Mouse (Mus musculus) MEL (cell line): ENCODE measurements around the gene Atg2a. TPM values are rescaled to one million over a fixed set of nuclear protein-coding genes. Genes with fewer than 3 reads are reported as not detected.

Experiments
- DNase-seq: peaks from one replicate; pipeline ENCODE4 v3.0.0; 2011; ENCODE audit warnings: low read depth, low spot score
- H3K27ac ChIP-seq: 2 replicates; pipeline ENCODE4 v1.5.1; 2012; ENCODE audit warnings: low read depth, mild to moderate bottlenecking, control low read depth, low read length, moderate library complexity; ENCODE audit not compliant: control insufficient read depth
- H3K27me3 ChIP-seq, 2 experiments: fragments of 150-350 bp in 1 of 2; sonication (generic) in 1 of 2; 2 replicates each; pipeline ENCODE4 v1.6.1; 2012; ENCODE audit warnings: low read length in 2 of 2, mild to moderate bottlenecking in 2 of 2, improper control_type of control experiment in 1 of 2, moderate library complexity in 1 of 2; ENCODE audit not compliant: insufficient read depth in 2 of 2, control insufficient read depth in 1 of 2
- H3K36me3 ChIP-seq, 2 experiments: 2 replicates each; pipeline ENCODE4 v1.6.1; 2012 to 2014; ENCODE audit warnings: low read length in 2 of 2, improper control_type of control experiment in 1 of 2, inconsistent platforms in 1 of 2, mild to moderate bottlenecking in 1 of 2; ENCODE audit not compliant: insufficient read depth in 2 of 2, control insufficient read depth in 1 of 2
- H3K4me1 ChIP-seq, 2 experiments: fragments of 150-350 bp in 1 of 2; sonication (generic) in 1 of 2; 2 replicates each; pipeline ENCODE4 v1.6.1; 2012; ENCODE audit warnings: low read length in 2 of 2, improper control_type of control experiment in 1 of 2, mild to moderate bottlenecking in 1 of 2; ENCODE audit not compliant: insufficient read depth in 2 of 2, control insufficient read depth in 1 of 2
- H3K4me3 ChIP-seq, 2 experiments: fragments of 150-350 bp in 1 of 2; sonication (generic) in 1 of 2; 2 replicates each; pipeline ENCODE4 v1.5.1; 2012; ENCODE audit warnings: low read depth in 2 of 2, low read length in 2 of 2, mild to moderate bottlenecking in 2 of 2, moderate library complexity in 2 of 2, control low read depth in 1 of 2, improper control_type of control experiment in 1 of 2; ENCODE audit not compliant: control insufficient read depth in 1 of 2, insufficient read depth in 1 of 2
- H3K79me2 ChIP-seq: 2 replicates; pipeline ENCODE4 v1.6.1; 2012; ENCODE audit warnings: mild to moderate bottlenecking, low read length, moderate library complexity; ENCODE audit not compliant: control insufficient read depth, poor library complexity, insufficient read depth
- H3K9ac ChIP-seq: 2 replicates; pipeline ENCODE4 v1.6.1; 2012; ENCODE audit warnings: low read depth, mild to moderate bottlenecking, control low read depth, low read length, moderate library complexity; ENCODE audit not compliant: control insufficient read depth, poor library complexity, severe bottlenecking
- H3K9me3 ChIP-seq: fragments of 150-350 bp; sonication (generic); replicated peaks from 2 replicates; pipeline ENCODE4 v1.6.1; 2012; ENCODE audit warnings: mild to moderate bottlenecking, low read length, improper control_type of control experiment, moderate library complexity; ENCODE audit not compliant: insufficient read depth
- CHD1 ChIP-seq: IDR thresholded peaks from 2 replicates; pipeline ENCODE4 v1.6.1; 2012; ENCODE audit warnings: low read depth, mild to moderate bottlenecking, inconsistent platforms, low read length, improper control_type of control experiment
- E2F4 ChIP-seq: IDR thresholded peaks from 2 replicates; pipeline ENCODE4 v1.6.1; 2011; ENCODE audit warnings: low read depth, low read length, improper control_type of control experiment, borderline replicate concordance
- ELF1 ChIP-seq: IDR thresholded peaks from 2 replicates; pipeline ENCODE4 v1.6.1; 2014; ENCODE audit warnings: low read depth, mild to moderate bottlenecking, inconsistent platforms, low read length, improper control_type of control experiment, moderate library complexity
- JUND ChIP-seq: IDR thresholded peaks from 2 replicates; pipeline ENCODE4 v1.6.1; 2011; ENCODE audit warnings: low read depth, mild to moderate bottlenecking, improper control_type of control experiment, low read length
- MAZ ChIP-seq: IDR thresholded peaks from 2 replicates; pipeline ENCODE4 v1.6.1; 2012; ENCODE audit warnings: low read depth, mild to moderate bottlenecking, inconsistent platforms, low read length, improper control_type of control experiment
- RAD21 ChIP-seq: IDR thresholded peaks from 2 replicates; pipeline ENCODE4 v1.6.1; 2011; ENCODE audit warnings: mild to moderate bottlenecking, low read depth, low read length, improper control_type of control experiment
- RCOR1 ChIP-seq: IDR thresholded peaks from 2 replicates; pipeline ENCODE4 v1.6.1; 2012; ENCODE audit warnings: low read depth, mild to moderate bottlenecking, inconsistent platforms, low read length, improper control_type of control experiment
- SIN3A ChIP-seq: IDR thresholded peaks from 2 replicates; pipeline ENCODE4 v1.6.1; 2012; ENCODE audit warnings: low read length, improper control_type of control experiment, inconsistent platforms
- TBP ChIP-seq: IDR thresholded peaks from 2 replicates; pipeline ENCODE4 v1.8.0; 2011; ENCODE audit warnings: low read depth, low read length, improper control_type of control experiment
- TCF12 ChIP-seq: IDR thresholded peaks from 2 replicates; pipeline ENCODE4 v1.6.1; 2014; ENCODE audit warnings: low read depth, mild to moderate bottlenecking, inconsistent platforms, low read length, improper control_type of control experiment, moderate library complexity
- UBTF ChIP-seq: IDR thresholded peaks from 2 replicates; pipeline ENCODE4 v1.6.1; 2012; ENCODE audit warnings: low read depth, mild to moderate bottlenecking, inconsistent platforms, low read length, improper control_type of control experiment, moderate library complexity, borderline replicate concordance; ENCODE audit not compliant: insufficient read depth
- ZC3H11A ChIP-seq: IDR thresholded peaks from 2 replicates; pipeline ENCODE4 v1.6.1; 2012; ENCODE audit warnings: low read depth, mild to moderate bottlenecking, inconsistent platforms, low read length, improper control_type of control experiment
- ZNF384 ChIP-seq: IDR thresholded peaks from 2 replicates; pipeline ENCODE4 v1.6.1; 2012; ENCODE audit warnings: low read depth, mild to moderate bottlenecking, inconsistent platforms, low read length, improper control_type of control experiment
- polyA plus RNA-seq, 2 experiments: library from polyadenylated mRNA; stranded (reverse) in 1 of 2; unstranded in 1 of 2; fragments of >175 nt in 1 of 2; fragments of >200 nt in 1 of 2; gene quantifications; 2 replicates each; pipeline versions ENCODE4 v1.2.1 to v1.2.4; 2012; ENCODE audit warnings: low replicate concordance in 2 of 2, low read depth in 1 of 2; ENCODE audit not compliant: insufficient read length in 2 of 2, insufficient read depth in 1 of 2, missing spikeins in 1 of 2
- total RNA-seq: library from RNA; depleted of rRNA; stranded (reverse); fragments of 300-350 nt; gene quantifications from 2 replicates; pipeline ENCODE4 v1.2.3, GENCODE M21; 2012

Gene Atg2a
- total and polyA plus RNA-seq, 3 experiments, result 7.9 to 21.7 TPM; not detected in 1

DNA sequence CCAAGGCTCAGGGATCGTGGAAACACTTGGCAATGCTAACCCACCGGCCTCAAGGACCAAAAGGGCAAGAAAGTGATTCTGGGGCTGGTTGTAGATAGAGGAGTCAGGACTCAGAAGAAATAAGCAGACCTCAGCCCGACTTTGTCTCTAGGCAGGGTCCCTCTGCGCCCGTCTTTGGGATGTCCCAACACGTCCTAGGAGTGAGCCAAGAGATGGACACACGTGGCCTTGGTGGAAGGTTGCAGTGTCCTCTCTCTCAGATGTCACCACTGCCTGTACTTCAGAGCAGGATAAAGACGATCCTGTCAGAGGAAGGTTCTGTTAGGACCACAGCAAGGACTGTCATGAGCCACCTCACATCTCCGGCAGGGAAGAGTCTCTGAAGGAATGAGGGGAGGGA is 29.2 kb downstream of the Atg2a start:
- Histone ChIP-seq H3K4me1 (peaks cover 0 to 5% of the 10 kb centered on the region in 2 experiments; a peak in 2 of 4 replicates), H3K27ac (no peak overlapping the region)

DNA sequence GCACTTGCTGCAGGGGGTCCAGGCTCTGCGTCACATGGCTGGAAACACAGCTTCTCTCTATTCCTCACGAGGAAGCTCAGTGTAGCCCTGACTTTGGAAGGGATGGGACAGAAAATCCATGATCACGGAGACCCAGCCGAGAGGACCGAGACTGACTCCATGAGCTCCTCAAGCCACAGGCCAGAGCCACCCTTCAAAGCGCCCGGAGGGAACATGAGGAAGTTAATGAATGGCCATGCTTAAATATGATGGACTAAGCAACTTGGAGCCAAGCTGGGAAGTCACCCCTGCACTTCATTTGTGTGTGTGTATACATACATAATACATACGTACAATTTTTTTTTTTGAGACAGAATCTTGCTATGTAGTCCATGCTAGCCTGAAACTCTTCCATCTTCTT is 29.7 kb downstream of the Atg2a start:
- no peak for DNase-seq
- Histone ChIP-seq H3K9ac (no peak overlapping the region), H3K27me3 (no peaks in the 10 kb centered on the region), H3K27ac (no peak overlapping the region), H3K4me3 (no peak overlapping the region), H3K79me2 (peaks cover 6% of the 10 kb centered on the region; the same call in 1 of the 2 replicates)
- TF ChIP-seq MAZ, result no peak
- TF ChIP-seq, all 39 proteins: peak for 0
- H3K36me3 ChIP-seq, result peaks cover 0 to 2% of the 10 kb centered on the region in 2 experiments; a peak in 2 of 4 replicates
- no peaks in the 10 kb centered on the region for H3K9me3 ChIP-seq
- H3K4me1 ChIP-seq, result peaks cover 0 to 7% of the 10 kb centered on the region in 2 experiments; a peak in 2 of 4 replicates

More for the DNA sequence above, 29.2 kb downstream of the Atg2a start:
- H3K9me3 ChIP-seq, result no peaks in the 10 kb centered on the region
- TF ChIP-seq JUND (no peak), CHD1 (no peak), SIN3A (no peak), TCF12 (no peak), UBTF (no peak), ZNF384 (no peak), TBP (no peak), ELF1 (no peak), RAD21 (no peak)
- no peak overlapping the region for H3K9ac ChIP-seq
- peaks cover 0 to 2% of the 10 kb centered on the region in 2 experiments; a peak in 2 of 4 replicates for H3K36me3 ChIP-seq
- DNase-seq, result no peak
- H3K79me2 ChIP-seq, result peaks cover 2% of the 10 kb centered on the region; the same call in 1 of the 2 replicates
- no peaks in the 10 kb centered on the region for H3K27me3 ChIP-seq
- H3K4me3 ChIP-seq, result no peak overlapping the region

GRCm38 (mm10) chr19:6272053-6272452 is 30.6 kb downstream of the Atg2a start:
- H3K4me1 ChIP-seq, result peaks cover 0 to 7% of the 10 kb centered on the region in 2 experiments; a peak in 2 of 4 replicates
- H3K9me3 ChIP-seq, result no peaks in the 10 kb centered on the region
- DNase-seq, result no peak
- H3K4me3 ChIP-seq, result no peak overlapping the region
- H3K79me2 ChIP-seq, result peaks cover 11% of the 10 kb centered on the region
- no peak overlapping the region for H3K9ac ChIP-seq
- H3K36me3 ChIP-seq, result peaks cover 0 to 2% of the 10 kb centered on the region in 2 experiments; a peak in 2 of 4 replicates
- H3K27me3 ChIP-seq, result no peaks in the 10 kb centered on the region
- TF ChIP-seq RCOR1, result no peak
- no peak for TF ChIP-seq ZC3H11A
- no peak for TF ChIP-seq E2F4
- H3K27ac ChIP-seq, result no peak overlapping the region
